Mouse (Mus musculus) spleen, postnatal 10 days (tissue): Measurements from ENCODE around the gene Tlk1.
A peak's percentile ranks its signal among the peaks of the same experiment; 100 is the strongest.
"Not testable (repeated sequence)": the region's sequence is repeated elsewhere in the genome, so short reads cannot be mapped to it uniquely, and the experiment has no call there.

Experiments
- DNase-seq, 2 experiments: peaks; one replicate each; pipeline ENCODE4 v3.0.0; 2021 to 2022; ENCODE audit warnings: low spot score in 2 of 2

Tlk1 gene

GRCm38 (mm10) chr2:70833261-70833660 is 7.7 kb upstream of the Tlk1 start:
- no peak for DNase-seq

- DNase-seq: no peak
Observed at GRCm38 (mm10) chr2:70831709-70832350, 6.3 kb upstream of the Tlk1 start.

- no peak for DNase-seq
Observed at GRCm38 (mm10) chr2:70830683-70831082, 5.2 kb upstream of the Tlk1 start.

GRCm38 (mm10) chr2:70829946-70830610 is 4.5 kb upstream of the Tlk1 start:
- no peak for DNase-seq

GRCm38 (mm10) chr2:70827780-70828179 is 2.3 kb upstream of the Tlk1 start:
- peak in 1 of 2 experiments; percentile 32 for DNase-seq

- DNase-seq: no peak
Observed at GRCm38 (mm10) chr2:70826436-70827230, 1.1 kb upstream of the Tlk1 start.

- peak; percentile 82 to 85 for DNase-seq
Observed at GRCm38 (mm10) chr2:70824838-70825370, 624 bp downstream of the Tlk1 start.

GRCm38 (mm10) chr2:70823926-70824800 is 1.4 kb downstream of the Tlk1 start:
- DNase-seq: peak in 1 of 2 experiments; percentile 33

- DNase-seq: no peak
Observed at GRCm38 (mm10) chr2:70823434-70823833, 2.1 kb downstream of the Tlk1 start.

- no peak for DNase-seq
Observed at GRCm38 (mm10) chr2:70816939-70817338, 8.6 kb downstream of the Tlk1 start.

- no peak for DNase-seq
Observed at GRCm38 (mm10) chr2:70816016-70816415, 9.5 kb downstream of the Tlk1 start.

- no peak for DNase-seq
Observed at GRCm38 (mm10) chr2:70813608-70814007, 11.9 kb downstream of the Tlk1 start.

- DNase-seq: no peak
Observed at GRCm38 (mm10) chr2:70811476-70811875, 14.1 kb downstream of the Tlk1 start.

- no peak for DNase-seq
Observed at GRCm38 (mm10) chr2:70809921-70810320, 15.6 kb downstream of the Tlk1 start.

GRCm38 (mm10) chr2:70808681-70809080 is 16.8 kb downstream of the Tlk1 start:
- DNase-seq: no peak

GRCm38 (mm10) chr2:70807678-70808077 is 17.9 kb downstream of the Tlk1 start:
- DNase-seq: not testable (repeated sequence)

- no peak for DNase-seq
Observed at GRCm38 (mm10) chr2:70806020-70806419, 19.5 kb downstream of the Tlk1 start.

- not testable (repeated sequence) for DNase-seq
Observed at GRCm38 (mm10) chr2:70803696-70804095, 21.8 kb downstream of the Tlk1 start.

GRCm38 (mm10) chr2:70802658-70803057 is 22.9 kb downstream of the Tlk1 start:
- DNase-seq: no peak

GRCm38 (mm10) chr2:70801543-70801942 is 24.0 kb downstream of the Tlk1 start:
- no peak for DNase-seq

GRCm38 (mm10) chr2:70800396-70800795 is 25.1 kb downstream of the Tlk1 start:
- no peak for DNase-seq
